Mouse (Mus musculus) hindbrain, postnatal 0 days (tissue): ENCODE measurements around the gene Ak5. TPM values are rescaled to one million over a fixed set of nuclear protein-coding genes. Genes with fewer than 3 reads are reported as not detected.

ENCODE experiments used
- ATAC-seq: fragments of 200-750 bp; cut with Nextera tagmentation; 2 replicates; pipeline ENCODE4 v1.8.0; 2017; ENCODE audit warnings: mild to moderate bottlenecking, moderate TSS enrichment, moderate library complexity
- DNase-seq: peaks from one replicate; pipeline ENCODE4 v3.0.0-alpha.2; 2015; ENCODE audit warnings: low spot score
- H3K27ac ChIP-seq: fragments of 300-500 bp; sonication (generic); 2 replicates; pipeline ENCODE4 v1.5.1; 2014; ENCODE audit warnings: mild to moderate bottlenecking
- H3K27me3 ChIP-seq: fragments of 300-500 bp; sonication (generic); 2 replicates; pipeline ENCODE4 v1.6.1; 2014; ENCODE audit warnings: low read length, mixed read lengths; ENCODE audit not compliant: insufficient read depth
- H3K36me3 ChIP-seq: fragments of 300-500 bp; sonication (generic); 2 replicates; pipeline ENCODE4 v1.6.1; 2014; ENCODE audit warnings: low read length, mixed read lengths; ENCODE audit not compliant: insufficient read depth
- H3K4me1 ChIP-seq: fragments of 300-500 bp; sonication (generic); 2 replicates; pipeline ENCODE4 v1.6.1; 2014; ENCODE audit warnings: antibody characterized with exemption, low read length, mixed read lengths; ENCODE audit not compliant: insufficient read depth
- H3K4me2 ChIP-seq: fragments of 300-500 bp; sonication (generic); 2 replicates; pipeline ENCODE4 v1.6.1; 2014; ENCODE audit warnings: low read depth, mild to moderate bottlenecking, low read length, moderate library complexity, mixed read lengths
- H3K4me3 ChIP-seq: fragments of 300-500 bp; sonication (generic); 2 replicates; pipeline ENCODE4 v1.5.1; 2014; ENCODE audit warnings: low read length
- H3K9ac ChIP-seq: fragments of 300-500 bp; sonication (generic); replicated peaks from 2 replicates; pipeline ENCODE4 v1.6.1; 2014; ENCODE audit warnings: mild to moderate bottlenecking, low read length, moderate library complexity, mixed read lengths
- H3K9me3 ChIP-seq: fragments of 300-500 bp; sonication (generic); 2 replicates; pipeline ENCODE4 v1.6.1; 2016; ENCODE audit warnings: low read length, mixed read lengths
- CTCF ChIP-seq: IDR thresholded peaks from 2 replicates; pipeline ENCODE4 v1.5.1; 2016; ENCODE audit warnings: antibody characterized with exemption, control low read depth, low read depth
- WGBS: fragments of 180-500 bp; shearing (Covaris S2); extraction: QIAGEN DNeasy Blood & Tissue Kit; methylation state at CpG from one replicate; pipeline ENCODE4 v1.1.7; 2014; 5-methylcytosine and 5-hydroxymethylcytosine counted together
- polyA plus RNA-seq: library from polyadenylated mRNA; unstranded; fragments of >200 nt; fragmentation: Nextera tagmentation; extraction: Ambion mirVana; gene quantifications from 2 replicates; pipeline ENCODE4 v1.2.1, GENCODE M21; 2015
- total RNA-seq: library from RNA; depleted of rRNA; stranded (reverse); fragments of >200 nt; gene quantifications from 2 replicates; pipeline ENCODE4 v1.2.3, GENCODE M21; 2014; rRNA removed

The Ak5 gene
- total and polyA plus RNA-seq, 2 experiments from 2014 or later: 14.8 to 18.8 TPM

DNA sequence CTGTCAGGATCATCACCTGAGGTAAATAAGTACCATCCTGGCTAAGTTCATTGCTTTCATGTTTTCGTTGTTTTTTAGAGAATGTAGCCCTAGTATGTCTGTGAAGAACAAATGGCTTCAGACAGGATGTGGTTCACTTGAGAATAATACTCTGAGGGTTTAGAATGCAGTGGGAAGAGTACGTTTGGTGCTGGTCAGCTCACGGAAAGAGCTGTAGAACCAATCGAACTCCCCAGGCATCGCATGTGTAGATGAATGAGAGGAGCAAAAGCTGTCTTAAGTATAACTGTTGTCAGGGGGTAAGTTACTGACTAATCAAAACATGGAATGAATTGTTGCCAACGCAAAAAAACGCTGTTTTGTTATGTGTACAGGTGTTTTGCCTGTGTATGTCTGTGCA lies 235.5 kb downstream of the Ak5 start:
- WGBS: 95% methylated on average over 7 of the region's 7 CpGs
- H3K9me3 ChIP-seq: no peaks in the 10 kb centered on the region
- no peaks in the 10 kb centered on the region for H3K4me1 ChIP-seq
- no peak for ATAC-seq
- TF ChIP-seq CTCF: no peak
- no peaks in the 10 kb centered on the region for H3K27me3 ChIP-seq
- H3K4me3 ChIP-seq: no peak overlapping the region
- peaks cover 14% of the 10 kb centered on the region for H3K36me3 ChIP-seq
- DNase-seq: no peak
- no peak overlapping the region for H3K9ac ChIP-seq
- no peak overlapping the region for H3K4me2 ChIP-seq
- H3K27ac ChIP-seq: no peak overlapping the region

- Histone ChIP-seq H3K4me3 (no peak overlapping the region), H3K27ac (no peak overlapping the region), H3K4me1 (no peaks in the 10 kb centered on the region), H3K9me3 (no peaks in the 10 kb centered on the region), H3K27me3 (no peaks in the 10 kb centered on the region), H3K4me2 (no peak overlapping the region), H3K36me3 (peaks cover 20% of the 10 kb centered on the region), H3K9ac (no peak overlapping the region)
- DNase-seq: no peak
- no peak for ATAC-seq
- no peak for TF ChIP-seq CTCF
- WGBS: 90% methylated on average over 8 of the region's 8 CpGs
These were observed 239.2 kb downstream of the Ak5 start for GRCm38 (mm10) chr3:152428925-152429324.

Other genes starting within 250 kb of the Ak5 start
- 35.8 and 38.2 TPM in 2 replicates for gene Pigk, start 45.7 kb upstream of the Ak5 start, total RNA-seq
- gene Pigk, start 45.7 kb upstream of the Ak5 start, polyA plus RNA-seq: 57.8 and 62.1 TPM in 2 replicates